Mouse (Mus musculus): Measurements from ENCODE around the gene Lman1l. TPM values are rescaled to one million over a fixed set of nuclear protein-coding genes. Genes with fewer than 3 reads are reported as not detected.

Lman1l gene
- polyA plus RNA-seq, 1 experiment: not detected

- Histone ChIP-seq H3K4me1 (ENCODE audit: control insufficient read depth, insufficient read depth, insufficient read length, low read length) (no peaks in the 10 kb centered on the region), H3K27ac (replicated peaks; ENCODE audit: low read depth, low read length) (no peak overlapping the region), H3K4me3 (ENCODE audit: insufficient read depth, low read depth, low read length) (no peak overlapping the region)
Observed at GRCm38 (mm10) chr9:57590726-57591125, 29.8 kb downstream of the Lman1l start.

GRCm38 (mm10) chr9:57589224-57590126 lies 31.1 kb downstream of the Lman1l start, which contains the start of gene Ulk3:
Gene Ulk3, plus strand, starts transcription at chr9:57589452.
- Histone ChIP-seq H3K4me3 (ENCODE audit: insufficient read depth, low read depth, low read length) (peak within 1 kb of the TSS; percentile 91), H3K4me1 (ENCODE audit: control insufficient read depth, insufficient read depth, insufficient read length, low read length) (no peaks in the 10 kb centered on the region), H3K27ac (replicated peaks; ENCODE audit: low read depth, low read length) (peak within 1 kb of the TSS; percentile 7; the same call in 1 of the 2 replicates)

- H3K27ac ChIP-seq (replicated peaks; ENCODE audit: low read depth, low read length): no peak overlapping the region
- H3K4me1 ChIP-seq (ENCODE audit: control insufficient read depth, insufficient read depth, insufficient read length, low read length): no peaks in the 10 kb centered on the region
- H3K4me3 ChIP-seq (ENCODE audit: insufficient read depth, low read depth, low read length): no peak overlapping the region
Observed at GRCm38 (mm10) chr9:57584991-57585390, 35.6 kb downstream of the Lman1l start.

GRCm38 (mm10) chr9:57577144-57577849 lies 43.3 kb downstream of the Lman1l start:
- no peaks in the 10 kb centered on the region for H3K4me1 ChIP-seq (ENCODE audit: control insufficient read depth, insufficient read depth, insufficient read length, low read length)
- no peak overlapping the region for H3K27ac ChIP-seq (replicated peaks; ENCODE audit: low read depth, low read length)
- no peak overlapping the region for H3K4me3 ChIP-seq (ENCODE audit: insufficient read depth, low read depth, low read length)

GRCm38 (mm10) chr9:57575577-57575976 lies 45.0 kb downstream of the Lman1l start:
- no peaks in the 10 kb centered on the region for H3K4me1 ChIP-seq (ENCODE audit: control insufficient read depth, insufficient read depth, insufficient read length, low read length)
- no peak overlapping the region for H3K27ac ChIP-seq (replicated peaks; ENCODE audit: low read depth, low read length)
- no peak overlapping the region for H3K4me3 ChIP-seq (ENCODE audit: insufficient read depth, low read depth, low read length)

- H3K27ac ChIP-seq (replicated peaks; ENCODE audit: low read depth, low read length): no peak overlapping the region
- H3K4me1 ChIP-seq (ENCODE audit: control insufficient read depth, insufficient read depth, insufficient read length, low read length): no peaks in the 10 kb centered on the region
- no peak overlapping the region for H3K4me3 ChIP-seq (ENCODE audit: insufficient read depth, low read depth, low read length)
Observed at GRCm38 (mm10) chr9:57574397-57574796, 46.2 kb downstream of the Lman1l start.

GRCm38 (mm10) chr9:57568500-57568899 lies 52.1 kb downstream of the Lman1l start:
- no peak overlapping the region for H3K4me3 ChIP-seq (ENCODE audit: insufficient read depth, low read depth, low read length)
- peaks cover 8% of the 10 kb centered on the region for H3K4me1 ChIP-seq (ENCODE audit: control insufficient read depth, insufficient read depth, insufficient read length, low read length)

GRCm38 (mm10) chr9:57566846-57567245 lies 53.7 kb downstream of the Lman1l start:
- H3K4me3 ChIP-seq (ENCODE audit: insufficient read depth, low read depth, low read length): no peak overlapping the region
- no peak overlapping the region for H3K27ac ChIP-seq (replicated peaks; ENCODE audit: low read depth, low read length)
- peaks cover 16% of the 10 kb centered on the region for H3K4me1 ChIP-seq (ENCODE audit: control insufficient read depth, insufficient read depth, insufficient read length, low read length)

More at GRCm38 (mm10) chr9:57568500-57568899, 52.1 kb downstream of the Lman1l start:
- no peak overlapping the region for H3K27ac ChIP-seq (replicated peaks; ENCODE audit: low read depth, low read length)

GRCm38 (mm10) chr9:57565741-57566221 lies 54.8 kb downstream of the Lman1l start:
- no peak overlapping the region for H3K27ac ChIP-seq (replicated peaks; ENCODE audit: low read depth, low read length)
- H3K4me1 ChIP-seq (ENCODE audit: control insufficient read depth, insufficient read depth, insufficient read length, low read length): peaks cover 20% of the 10 kb centered on the region
- no peak overlapping the region for H3K4me3 ChIP-seq (ENCODE audit: insufficient read depth, low read depth, low read length)

- H3K27ac ChIP-seq (replicated peaks; ENCODE audit: low read depth, low read length): no peak overlapping the region
- H3K4me3 ChIP-seq (ENCODE audit: insufficient read depth, low read depth, low read length): no peak overlapping the region
- H3K4me1 ChIP-seq (ENCODE audit: control insufficient read depth, insufficient read depth, insufficient read length, low read length): peaks cover 20% of the 10 kb centered on the region
Observed at GRCm38 (mm10) chr9:57564609-57565008, 56.0 kb downstream of the Lman1l start.

- Histone ChIP-seq H3K4me3 (ENCODE audit: insufficient read depth, low read depth, low read length) (no peak overlapping the region), H3K4me1 (ENCODE audit: control insufficient read depth, insufficient read depth, insufficient read length, low read length) (peaks cover 20% of the 10 kb centered on the region), H3K27ac (replicated peaks; ENCODE audit: low read depth, low read length) (0 out of 2 replicates have a peak overlapping the region, but pooled peaks have one; percentile 7)
Observed at GRCm38 (mm10) chr9:57562896-57563372, 57.6 kb downstream of the Lman1l start.

GRCm38 (mm10) chr9:57561711-57562099 lies 58.9 kb downstream of the Lman1l start:
- Histone ChIP-seq H3K27ac (replicated peaks; ENCODE audit: low read depth, low read length) (0 out of 2 replicates have a peak overlapping the region, but pooled peaks have one; percentile 20), H3K4me3 (ENCODE audit: insufficient read depth, low read depth, low read length) (peak overlapping the region; percentile 96)

GRCm38 (mm10) chr9:57560861-57561710 lies 59.5 kb downstream of the Lman1l start, which contains the start of gene Scamp2:
Gene Scamp2, plus strand, starts transcription at chr9:57560943.
- Histone ChIP-seq H3K4me3 (ENCODE audit: insufficient read depth, low read depth, low read length) (peak within 1 kb of the TSS; percentile 96), H3K27ac (replicated peaks; ENCODE audit: low read depth, low read length) (peak within 1 kb of the TSS; percentile 94), H3K4me1 (ENCODE audit: control insufficient read depth, insufficient read depth, insufficient read length, low read length) (peaks cover 18% of the 10 kb centered on the region)

More at GRCm38 (mm10) chr9:57561711-57562099, 58.9 kb downstream of the Lman1l start:
- peaks cover 20% of the 10 kb centered on the region for H3K4me1 ChIP-seq (ENCODE audit: control insufficient read depth, insufficient read depth, insufficient read length, low read length)

- Histone ChIP-seq H3K4me3 (ENCODE audit: insufficient read depth, low read depth, low read length) (peak overlapping the region; percentile 96), H3K4me1 (ENCODE audit: control insufficient read depth, insufficient read depth, insufficient read length, low read length) (peaks cover 12% of the 10 kb centered on the region), H3K27ac (replicated peaks; ENCODE audit: low read depth, low read length) (peak overlapping the region; percentile 64)
Observed at GRCm38 (mm10) chr9:57560263-57560662, 60.3 kb downstream of the Lman1l start.
